ENCODE assay signal across 8 mouse cellular contexts in genomic region chr13:104285031-104285431, GRCm38 (mm10). TPM values are rescaled to one million over a fixed set of nuclear protein-coding genes. Genes with fewer than 3 reads are reported as not detected.
DNase-seq lines count a peak whose midpoint lies in the region; ATAC-seq and TF ChIP-seq lines count a peak whose summit lies in the region.

No protein-coding gene starts in this region.

- peaks cover 27% of the 10 kb centered on the region for H3K4me1 ChIP-seq in forebrain, embryonic 15.5 days
- H3K4me1 ChIP-seq in intestine, embryonic 15.5 days (replicated peaks) = no peaks in the 10 kb centered on the region
- peaks cover 16% of the 10 kb centered on the region for H3K4me1 ChIP-seq in lung, embryonic 15.5 days

- peak; percentile 72 for TF ChIP-seq CTCF in left cerebral cortex, adult 2 months (IDR thresholded peaks at IDR 0.05)

- H3K27ac ChIP-seq in left cerebral cortex, adult 2 months = peak overlapping the region; percentile 81
- peak overlapping the region; percentile 76 for H3K27ac ChIP-seq in forebrain, embryonic 15.5 days (replicated peaks)
- H3K27ac ChIP-seq in intestine, embryonic 15.5 days = no peak overlapping the region
- H3K27ac ChIP-seq in lung, embryonic 15.5 days = peak overlapping the region; percentile 92

- ATAC-seq in forebrain, embryonic 15.5 days (replicated peaks) = peak; percentile 23; the same call in 1 of the 2 replicates
- ATAC-seq in intestine, embryonic 15.5 days = no peak
- peak; percentile 7; the same call in 1 of the 2 replicates for ATAC-seq in lung, embryonic 15.5 days (ENCODE audit: borderline replicate concordance, extremely low read depth, low FRiP score, low TSS enrichment)

- no peak overlapping the region for H3K9ac ChIP-seq in forebrain, embryonic 15.5 days (replicated peaks)
- H3K9ac ChIP-seq in intestine, embryonic 15.5 days = no peak overlapping the region
- no peak overlapping the region for H3K9ac ChIP-seq in lung, embryonic 15.5 days

- 0% methylated on average over 2 of the region's 2 CpGs for WGBS in forebrain, embryonic 15.5 days
- WGBS in intestine, embryonic 15.5 days = 4% methylated on average over 2 of the region's 2 CpGs
- WGBS in lung, embryonic 15.5 days = 0% methylated on average over 2 of the region's 2 CpGs

- peak overlapping the region; percentile 47 for H3K4me3 ChIP-seq in left cerebral cortex, adult 2 months
- no peak overlapping the region for H3K4me3 ChIP-seq in forebrain, embryonic 15.5 days
- H3K4me3 ChIP-seq in intestine, embryonic 15.5 days (replicated peaks) = no peak overlapping the region
- H3K4me3 ChIP-seq in lung, embryonic 15.5 days = no peak overlapping the region

- no peaks in the 10 kb centered on the region for H3K27me3 ChIP-seq in forebrain, embryonic 15.5 days
- H3K27me3 ChIP-seq in intestine, embryonic 15.5 days (replicated peaks) = no peaks in the 10 kb centered on the region
- no peaks in the 10 kb centered on the region for H3K27me3 ChIP-seq in lung, embryonic 15.5 days
- no peaks in the 10 kb centered on the region; the same call in 1 of the 2 replicates for H3K27me3 ChIP-seq in splenic B cell, adult 2 months (ENCODE audit: control insufficient read depth, insufficient read depth, low read length, poor library complexity, severe bottlenecking)

- intact Hi-C loops in left cerebral cortex, adult 2 months (cut with DNase I) = loop anchor here (1.0 to 5.0 kb wide), 2 partner anchors 396 to 652 kb away; no protein-coding TSS in a partner anchor
- intact Hi-C loops in left cerebral cortex, postnatal 4 days (cut with DNase I) = loop anchor here (2.0 to 10.0 kb wide), 4 partner anchors 237 to 650 kb away; no protein-coding TSS in a partner anchor

- H3K9me3 ChIP-seq in forebrain, embryonic 15.5 days = no peaks in the 10 kb centered on the region
- H3K9me3 ChIP-seq in intestine, embryonic 15.5 days = no peaks in the 10 kb centered on the region
- no peaks in the 10 kb centered on the region for H3K9me3 ChIP-seq in lung, embryonic 15.5 days

- peak overlapping the region; percentile 75 for H3K4me2 ChIP-seq in forebrain, embryonic 15.5 days (replicated peaks)
- H3K4me2 ChIP-seq in intestine, embryonic 15.5 days (replicated peaks) = peak overlapping the region; percentile 75; the same call in 1 of the 2 replicates
- H3K4me2 ChIP-seq in lung, embryonic 15.5 days = peak overlapping the region; percentile 71; the same call in 1 of the 2 replicates

- H3K36me3 ChIP-seq in forebrain, embryonic 15.5 days = no peaks in the 10 kb centered on the region
- no peaks in the 10 kb centered on the region for H3K36me3 ChIP-seq in intestine, embryonic 15.5 days
- H3K36me3 ChIP-seq in lung, embryonic 15.5 days = no peaks in the 10 kb centered on the region
- no peaks in the 10 kb centered on the region for H3K36me3 ChIP-seq in splenic B cell, adult 2 months (ENCODE audit: control insufficient read depth, insufficient read depth, low read length, poor library complexity, severe bottlenecking)

- no peak for DNase-seq in left cerebral cortex, adult 2 months (ENCODE audit: extremely low spot score in 1 of 2, low spot score in 2 of 2)
- DNase-seq in left cerebral cortex, postnatal 4 days = no peak
- peak; percentile 75 for DNase-seq in adipocyte (ENCODE audit: low spot score)
- DNase-seq in splenic B cell, adult 2 months (ENCODE audit: low read depth, low spot score) = peak; percentile 55
- DNase-seq in urinary bladder, adult 2 months (ENCODE audit: low spot score) = no peak

RNA-seq across cellular contexts. Expression of gene Adamts6, which starts 2.6 kb away (rescaled TPM):
- total RNA-seq in left cerebral cortex, adult 2 months (2021) = 1 to 10 TPM; 3.9 to 4.6 TPM
- total RNA-seq in left cerebral cortex, postnatal 4 days (2021) = 1 to 10 TPM; 3.5 to 3.7 TPM
- polyA plus RNA-seq in forebrain, embryonic 15.5 days (2015; fragmentation: Nextera tagmentation; extraction: Ambion mirVana) = 1.9 and 2.7 TPM in 2 replicates
- 1.7 and 2.1 TPM in 2 replicates for polyA plus RNA-seq in intestine, embryonic 15.5 days (2015; fragmentation: Nextera tagmentation; extraction: Ambion mirVana)
- polyA plus RNA-seq in lung, embryonic 15.5 days (2015; fragmentation: Nextera tagmentation; extraction: Ambion mirVana) = 2.9 and 3.6 TPM in 2 replicates
- 10.0 and 10.4 TPM in 2 replicates for polyA plus RNA-seq in urinary bladder, adult 2 months (2012; rRNA removed)

RNA-seq across cellular contexts. Expression of gene Ppwd1, which starts 56.4 kb away (rescaled TPM):
- 10 to 100 TPM; 14.0 to 15.5 TPM for total RNA-seq in left cerebral cortex, adult 2 months (2021)
- total RNA-seq in left cerebral cortex, postnatal 4 days (2021) = 10 to 100 TPM; 10.9 to 12.5 TPM
- polyA plus RNA-seq in forebrain, embryonic 15.5 days (2015; fragmentation: Nextera tagmentation; extraction: Ambion mirVana) = 9.2 and 9.5 TPM in 2 replicates
- 12.9 and 14.8 TPM in 2 replicates for polyA plus RNA-seq in intestine, embryonic 15.5 days (2015; fragmentation: Nextera tagmentation; extraction: Ambion mirVana)
- 16.0 and 16.4 TPM in 2 replicates for polyA plus RNA-seq in lung, embryonic 15.5 days (2015; fragmentation: Nextera tagmentation; extraction: Ambion mirVana)
- 5.1 and 7.9 TPM in 2 replicates for polyA plus RNA-seq in urinary bladder, adult 2 months (2012; rRNA removed)

RNA-seq across cellular contexts. Expression of gene Cenpk, which starts 56.6 kb away (rescaled TPM):
- total RNA-seq in left cerebral cortex, adult 2 months (2021) = 1 to 10 TPM in 1 of 2 experiments, under 1 TPM in 1; 0.65 to 1.7 TPM
- 1 to 10 TPM; 3.4 to 5.1 TPM for total RNA-seq in left cerebral cortex, postnatal 4 days (2021)
- polyA plus RNA-seq in forebrain, embryonic 15.5 days (2015; fragmentation: Nextera tagmentation; extraction: Ambion mirVana) = 25.0 and 33.4 TPM in 2 replicates
- polyA plus RNA-seq in intestine, embryonic 15.5 days (2015; fragmentation: Nextera tagmentation; extraction: Ambion mirVana) = 48.7 and 59.0 TPM in 2 replicates
- polyA plus RNA-seq in lung, embryonic 15.5 days (2015; fragmentation: Nextera tagmentation; extraction: Ambion mirVana) = 72.8 and 78.6 TPM in 2 replicates
- 1.9 and 2.2 TPM in 2 replicates for polyA plus RNA-seq in urinary bladder, adult 2 months (2012; rRNA removed)

Comparison
In these comparisons a context has a peak if more than half of its experiments do, and no peak if none do; other contexts are left out.
1. DNase-seq: peak in adipocyte (single experiment) and splenic B cell, adult 2 months (single experiment); none in left cerebral cortex, adult 2 months (0 of 2), left cerebral cortex, postnatal 4 days (single experiment) and urinary bladder, adult 2 months (single experiment).
2. Peak in every context shown above with its lines, with median percentiles within 50 percentile points of each other: H3K4me2 ChIP-seq.